Mouse (Mus musculus): ENCODE results near the gene Mucl2. TPM values are rescaled to one million over a fixed set of nuclear protein-coding genes. Genes with fewer than 3 reads are reported as not detected.
"Not testable (repeated sequence)": the region's sequence is repeated elsewhere in the genome, so short reads cannot be mapped to it uniquely, and the experiment has no call there.

The Mucl2 gene
- not detected in 2 replicates for polyA plus RNA-seq (2014; fragmentation: Nextera tagmentation; extraction: Ambion mirVana)

DNA sequence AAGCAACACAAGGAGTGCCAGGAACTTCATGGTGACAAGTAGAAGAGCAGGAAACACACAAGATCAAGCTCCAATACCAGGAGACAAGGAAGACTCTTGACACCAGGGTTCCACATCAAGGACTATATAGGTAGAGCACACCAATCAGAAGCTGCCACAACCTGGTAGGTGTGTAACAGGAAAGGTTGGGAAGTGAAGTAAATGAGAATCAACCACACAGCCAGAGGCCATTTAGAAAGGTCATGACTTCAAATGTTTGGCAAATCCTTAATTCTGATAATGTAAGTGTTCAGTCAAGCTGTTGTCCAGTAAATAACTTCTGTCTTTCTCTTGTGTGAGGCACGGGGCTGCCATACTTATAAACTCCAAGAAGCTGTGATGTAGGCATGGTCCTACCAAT, at the start of gene Mucl2:
Gene Mucl2, minus strand, starts transcription at position 101 of the 400 bp plus-strand sequence.
- Histone ChIP-seq H3K27me3 (ENCODE audit: control insufficient read depth, insufficient read depth, low read length) (no peaks in the 10 kb centered on the region), H3K36me3 (ENCODE audit: control insufficient read depth, insufficient read depth, low read length) (no peaks in the 10 kb centered on the region), H3K4me2 (replicated peaks; ENCODE audit: low read depth, low read length) (no peak within 1 kb of the TSS), H3K9ac (replicated peaks; ENCODE audit: low read depth, low read length) (no peak within 1 kb of the TSS), H3K4me3 (ENCODE audit: low read depth, low read length) (no peak within 1 kb of the TSS), H3K27ac (ENCODE audit: low read length) (no peak within 1 kb of the TSS), H3K9me3 (ENCODE audit: control insufficient read depth, low read depth, low read length) (no peaks in the 10 kb centered on the region), H3K4me1 (ENCODE audit: control insufficient read depth, insufficient read depth, low read length) (no peaks in the 10 kb centered on the region)
- no peak for ATAC-seq (ENCODE audit: insufficient number of reproducible peaks, insufficient read depth, low FRiP score, low read depth)
- WGBS, result 75% methylated on average over 1 of the region's 1 CpGs

DNA sequence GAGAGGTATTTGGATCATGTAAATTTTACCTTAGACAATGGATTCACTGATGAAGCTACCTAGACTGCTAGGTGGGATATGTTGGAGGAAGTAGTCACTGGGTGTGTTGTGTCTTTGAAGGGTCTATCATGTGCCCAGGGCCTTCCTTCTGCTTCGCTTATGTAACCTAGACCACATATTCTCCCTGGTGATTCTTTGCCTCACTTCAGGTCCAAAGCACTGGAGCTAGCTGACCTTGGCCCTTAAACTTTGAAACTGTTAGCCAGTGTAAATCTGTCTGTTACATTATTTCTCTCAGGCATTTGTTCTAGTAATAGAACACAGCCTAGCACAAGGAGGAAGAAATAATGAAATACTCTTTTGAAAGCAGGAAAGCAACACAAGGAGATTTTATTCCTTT, 13.9 kb upstream of the Mucl2 start:
- H3K27ac ChIP-seq (ENCODE audit: low read length); H3K9me3 ChIP-seq (ENCODE audit: control insufficient read depth, low read depth, low read length); H3K4me2 ChIP-seq (replicated peaks; ENCODE audit: low read depth, low read length); ATAC-seq (ENCODE audit: insufficient number of reproducible peaks, insufficient read depth, low FRiP score, low read depth); H3K9ac ChIP-seq (replicated peaks; ENCODE audit: low read depth, low read length); H3K27me3 ChIP-seq (ENCODE audit: control insufficient read depth, insufficient read depth, low read length); H3K4me1 ChIP-seq (ENCODE audit: control insufficient read depth, insufficient read depth, low read length); H3K4me3 ChIP-seq (ENCODE audit: low read depth, low read length); H3K36me3 ChIP-seq (ENCODE audit: control insufficient read depth, insufficient read depth, low read length): not testable (repeated sequence)
- 49% methylated on average over 1 of the region's 1 CpGs for WGBS

Small RNA genes within 50 kb of the gene (microRNA-seq; reads per million reads assigned to microRNA genes)
- gene Gm22852, result not detected

Other genes with a start within 250 kb of the Mucl2 start
- not detected in 2 replicates for gene Mucl1, start 143.8 kb downstream of the Mucl2 start, polyA plus RNA-seq (2014; fragmentation: Nextera tagmentation; extraction: Ambion mirVana)